Mouse (Mus musculus): ENCODE measurements at regions not wholly inside any gene's neighbourhood (a gene's known extent, or its start where the extent isn't known, plus 50 kb on each side); places are given as distances from the start of the nearest gene placed in this dataset.

DNA sequence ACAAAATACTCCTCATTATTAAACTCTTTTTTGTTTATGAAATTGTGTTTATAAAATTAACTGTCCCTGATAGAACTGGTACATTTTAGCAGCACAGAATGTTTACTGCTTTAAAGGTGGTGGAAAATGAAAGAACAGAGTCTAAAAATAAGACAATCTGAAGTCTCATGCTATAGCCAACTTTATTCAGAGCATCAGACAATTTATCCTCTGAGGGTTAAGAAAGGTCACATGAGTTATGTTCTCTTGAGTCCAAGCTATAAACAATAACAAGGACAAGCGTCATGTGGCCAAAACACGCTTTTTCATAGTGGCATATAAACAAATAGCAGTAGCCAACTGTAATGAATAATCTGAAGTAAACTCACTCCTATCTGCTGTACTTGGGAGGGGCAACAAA is 67.7 kb upstream of the Mdga2 start:
- ATAC-seq: no peak
- no peak overlapping the region for H3K9ac ChIP-seq (replicated peaks; ENCODE audit: low read depth)
- peak; percentile 9 for DNase-seq (ENCODE audit: low spot score)
- no peaks in the 10 kb centered on the region for H3K4me1 ChIP-seq (ENCODE audit: insufficient read depth, low read depth, low read length)
- no peak overlapping the region for H3K27ac ChIP-seq (ENCODE audit: low read length)
- H3K4me2 ChIP-seq (replicated peaks; ENCODE audit: low read depth, low read length): no peak overlapping the region
- no peaks in the 10 kb centered on the region for H3K27me3 ChIP-seq (replicated peaks; ENCODE audit: insufficient read depth, low read length)
- H3K9me3 ChIP-seq (ENCODE audit: low read length): no peaks in the 10 kb centered on the region
- no peak overlapping the region for H3K4me3 ChIP-seq (ENCODE audit: low read depth, low read length)
- TF ChIP-seq CTCF (IDR thresholded peaks at IDR 0.05): no peak
- no peak for TF ChIP-seq EP300 (IDR thresholded peaks at IDR 0.05)
- WGBS: 45% methylated on average over 2 of the region's 2 CpGs
- H3K36me3 ChIP-seq (ENCODE audit: insufficient read depth, low read length): no peaks in the 10 kb centered on the region

DNA sequence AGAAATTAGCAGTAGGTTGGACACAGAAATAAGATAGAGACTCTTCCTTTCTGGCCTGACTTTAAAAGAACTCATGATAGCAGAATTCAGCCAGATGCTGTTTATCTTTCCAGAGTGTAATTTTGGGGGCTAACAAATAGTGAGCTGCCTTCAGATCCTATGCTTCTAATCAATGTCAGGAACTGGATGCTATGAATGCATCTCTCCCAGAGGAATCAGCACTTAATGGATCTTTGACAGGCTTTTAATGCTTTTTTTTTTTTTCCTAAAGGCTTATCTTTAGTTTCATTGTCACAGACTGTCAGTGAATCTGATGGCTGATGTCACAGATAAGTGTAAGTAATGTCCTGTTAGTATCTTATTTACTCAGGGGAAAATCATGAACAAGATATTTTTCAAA is 50.5 kb upstream of the Mdga2 start:
- Histone ChIP-seq H3K9ac (replicated peaks; ENCODE audit: low read depth) (no peak overlapping the region), H3K4me2 (replicated peaks; ENCODE audit: low read depth, low read length) (no peak overlapping the region), H3K27me3 (replicated peaks; ENCODE audit: insufficient read depth, low read length) (no peaks in the 10 kb centered on the region), H3K4me1 (ENCODE audit: insufficient read depth, low read depth, low read length) (no peaks in the 10 kb centered on the region), H3K9me3 (ENCODE audit: low read length) (no peaks in the 10 kb centered on the region), H3K36me3 (ENCODE audit: insufficient read depth, low read length) (no peaks in the 10 kb centered on the region), H3K27ac (ENCODE audit: low read length) (no peak overlapping the region), H3K4me3 (ENCODE audit: low read depth, low read length) (no peak overlapping the region)
- ATAC-seq (no peak), DNase-seq (ENCODE audit: low spot score) (no peak)
- TF ChIP-seq CTCF (IDR thresholded peaks at IDR 0.05) (no peak), EP300 (IDR thresholded peaks at IDR 0.05) (no peak)

DNA sequence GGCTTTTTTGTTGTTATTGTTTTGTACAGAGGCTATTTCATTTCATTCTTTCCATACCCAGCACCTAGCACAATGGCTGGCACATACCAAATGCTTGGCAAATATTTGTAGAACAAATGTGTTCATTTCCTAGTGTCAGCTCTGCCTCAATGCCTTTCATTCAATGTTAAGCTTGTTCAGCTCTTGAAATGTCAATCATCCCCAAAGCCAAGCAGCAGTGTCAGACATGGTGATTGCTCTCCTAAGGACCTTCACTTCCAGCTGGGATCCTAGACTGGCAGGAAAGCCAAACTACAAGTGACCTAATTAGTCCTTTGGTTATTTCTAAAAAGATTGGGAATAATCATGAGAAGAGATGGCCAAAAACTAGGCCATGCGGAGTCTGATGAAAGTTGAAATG is 50.0 kb upstream of the Mdga2 start:
- Histone ChIP-seq H3K4me3 (ENCODE audit: low read depth, low read length) (no peak overlapping the region), H3K9me3 (ENCODE audit: low read length) (no peaks in the 10 kb centered on the region), H3K4me2 (replicated peaks; ENCODE audit: low read depth, low read length) (no peak overlapping the region), H3K4me1 (ENCODE audit: insufficient read depth, low read depth, low read length) (no peaks in the 10 kb centered on the region), H3K27ac (ENCODE audit: low read length) (no peak overlapping the region), H3K9ac (replicated peaks; ENCODE audit: low read depth) (no peak overlapping the region), H3K36me3 (ENCODE audit: insufficient read depth, low read length) (no peaks in the 10 kb centered on the region), H3K27me3 (replicated peaks; ENCODE audit: insufficient read depth, low read length) (no peaks in the 10 kb centered on the region)
- ATAC-seq (no peak), DNase-seq (ENCODE audit: low spot score) (no peak)
- WGBS: 85% methylated on average over 1 of the region's 1 CpGs
- TF ChIP-seq CTCF (IDR thresholded peaks at IDR 0.05): no peak
- TF ChIP-seq EP300 (IDR thresholded peaks at IDR 0.05): no peak
